Mouse (Mus musculus): ENCODE results near the gene Mum1l1. TPM values are rescaled to one million over a fixed set of nuclear protein-coding genes. Genes with fewer than 3 reads are reported as not detected.
A peak's percentile ranks its signal among the peaks of the same experiment; 100 is the strongest.
"Not testable (repeated sequence)": the region's sequence is repeated elsewhere in the genome, so short reads cannot be mapped to it uniquely, and the experiment has no call there.

Mum1l1 gene
- not detected in 2 replicates for polyA plus RNA-seq (2012; ENCODE audit: insufficient read depth, insufficient read length, low replicate concordance, missing spikeins)

DNA sequence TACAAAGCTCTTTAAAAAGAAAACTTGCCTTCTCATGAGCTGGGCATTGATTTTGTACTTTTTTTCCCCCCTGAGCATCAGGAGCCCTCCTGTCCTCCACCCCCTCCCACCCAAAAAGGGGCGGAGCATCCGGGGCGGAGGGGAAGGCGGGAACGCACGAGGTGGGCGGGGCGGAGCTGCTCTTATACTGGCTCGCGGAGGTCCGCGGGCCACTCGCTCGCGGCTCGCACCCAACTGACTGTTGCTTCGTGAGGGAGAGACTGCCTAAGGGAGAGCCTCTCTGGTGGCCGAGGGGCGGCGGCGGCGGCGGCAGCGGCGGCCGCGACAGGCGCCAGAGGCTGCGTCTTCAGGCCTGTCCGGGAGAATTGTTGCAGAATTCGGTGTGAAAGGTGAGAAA, at the start of gene Mum1l1:
Gene Mum1l1, plus strand, starts transcription at position 214 of the 397 bp plus-strand sequence.
- Histone ChIP-seq H3K4me1 (ENCODE audit: control insufficient read depth, insufficient read depth, low read length) (no peaks in the 10 kb centered on the region), H3K27ac (ENCODE audit: insufficient read depth, low read depth, low read length) (no peak within 1 kb of the TSS), H3K4me3 (ENCODE audit: insufficient read depth, low read depth, low read length) (peak within 1 kb of the TSS; percentile 47)
- WGBS = 13% methylated on average over 31 of the region's 31 CpGs
- TF ChIP-seq CTCF (IDR thresholded peaks at IDR 0.05; ENCODE audit: insufficient read depth, low read depth, low read length) (no peak), POLR2A (IDR thresholded peaks at IDR 0.05; ENCODE audit: insufficient read depth, low read depth, low read length) (no peak)

DNA sequence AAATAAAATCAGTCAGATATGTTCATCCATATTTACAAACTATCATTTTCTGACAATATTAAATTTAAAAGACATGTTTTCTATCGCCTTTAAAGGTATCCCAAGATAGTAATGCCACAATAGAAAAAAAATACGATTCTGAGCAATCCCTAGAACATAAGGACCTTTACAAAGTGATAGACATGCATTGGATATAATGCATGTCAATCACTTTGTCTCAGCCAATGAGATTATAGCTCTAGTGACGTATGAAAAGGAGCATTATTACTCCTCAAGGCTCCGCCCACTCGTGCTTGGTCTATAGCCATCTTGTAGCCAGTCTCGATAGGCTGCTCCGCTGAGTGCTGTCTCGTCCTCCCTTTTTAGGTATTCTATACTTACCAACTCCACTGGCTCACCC, 30.9 kb upstream of the Mum1l1 start, which contains the start of gene 4933428M09Rik:
Gene 4933428M09Rik, plus strand, starts transcription at position 301 of the 400 bp plus-strand sequence.
- no peak within 1 kb of the TSS for H3K4me3 ChIP-seq (ENCODE audit: insufficient read depth, low read depth, low read length)
- no peak within 1 kb of the TSS for H3K27ac ChIP-seq (ENCODE audit: insufficient read depth, low read depth, low read length)
- TF ChIP-seq POLR2A (IDR thresholded peaks at IDR 0.05; ENCODE audit: insufficient read depth, low read depth, low read length) (no peak), CTCF (IDR thresholded peaks at IDR 0.05; ENCODE audit: insufficient read depth, low read depth, low read length) (no peak)
- WGBS = 85% methylated on average over 8 of the region's 8 CpGs
- H3K4me1 ChIP-seq (ENCODE audit: control insufficient read depth, insufficient read depth, low read length) = no peaks in the 10 kb centered on the region

DNA sequence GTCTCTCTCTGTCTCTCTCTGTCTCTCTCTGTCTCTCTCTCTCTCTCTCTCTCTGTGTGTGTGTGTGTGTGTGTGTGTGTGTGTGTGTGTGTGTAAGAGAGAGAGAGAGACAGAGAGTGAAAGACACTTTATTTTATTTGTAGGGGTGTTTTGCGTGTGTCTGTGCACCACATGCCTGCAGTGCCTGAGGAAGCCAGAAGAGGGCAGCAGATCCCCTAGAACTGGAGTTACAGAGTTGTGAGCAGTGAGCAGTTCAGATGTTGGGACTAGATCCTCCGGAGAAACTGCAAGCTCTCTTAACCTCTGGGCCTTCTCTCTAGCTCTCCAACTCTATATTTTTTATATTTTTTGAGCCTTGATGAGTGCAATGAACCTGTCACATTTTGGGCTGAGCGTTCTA, 18.3 kb upstream of the Mum1l1 start:
- not testable (repeated sequence) for H3K4me1 ChIP-seq (ENCODE audit: control insufficient read depth, insufficient read depth, low read length); H3K4me3 ChIP-seq (ENCODE audit: insufficient read depth, low read depth, low read length); H3K27ac ChIP-seq (ENCODE audit: insufficient read depth, low read depth, low read length)
- WGBS = 88% methylated on average over 3 of the region's 3 CpGs

GRCm38 (mm10) chrX:139194572-139195279, 15.1 kb upstream of the Mum1l1 start:
- Histone ChIP-seq H3K4me1 (ENCODE audit: control insufficient read depth, insufficient read depth, low read length) (no peaks in the 10 kb centered on the region), H3K4me3 (ENCODE audit: insufficient read depth, low read depth, low read length) (no peak overlapping the region), H3K27ac (ENCODE audit: insufficient read depth, low read depth, low read length) (no peak overlapping the region)
- TF ChIP-seq CTCF (IDR thresholded peaks at IDR 0.05; ENCODE audit: insufficient read depth, low read depth, low read length) (no peak), POLR2A (IDR thresholded peaks at IDR 0.05; ENCODE audit: insufficient read depth, low read depth, low read length) (no peak)
- 32% methylated on average over 1 of the region's 1 CpGs for WGBS

DNA sequence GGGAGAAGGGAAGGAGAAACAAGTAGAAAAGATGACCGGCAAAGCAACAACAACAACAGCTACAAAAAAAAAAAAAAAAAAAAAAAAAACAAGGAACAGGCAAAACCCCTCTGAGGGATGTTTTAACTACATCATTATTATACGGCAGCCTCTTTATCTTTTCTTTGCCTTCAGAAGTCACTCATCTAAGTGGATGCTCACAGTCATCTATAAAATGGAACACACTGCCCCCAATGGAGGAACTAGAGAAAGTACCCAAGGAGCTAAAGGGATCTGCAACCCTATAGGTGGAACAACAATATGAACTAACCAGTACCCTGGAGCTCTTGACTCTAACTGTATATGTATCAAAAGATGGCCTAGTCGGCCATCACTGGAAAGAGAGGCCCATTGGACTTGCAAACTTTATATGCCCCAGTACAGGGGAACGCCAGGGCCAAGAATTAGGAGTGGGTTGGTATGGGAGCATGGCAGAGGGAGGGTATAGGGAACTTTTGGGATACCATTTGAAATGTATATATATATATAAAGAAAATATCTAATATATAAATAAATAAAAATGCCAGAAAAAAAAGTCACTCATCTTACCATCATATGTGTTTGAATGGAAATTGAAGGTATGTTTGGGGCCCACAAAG, 532 bp upstream of the Mum1l1 start:
- not testable (repeated sequence) for H3K4me1 ChIP-seq (ENCODE audit: control insufficient read depth, insufficient read depth, low read length); H3K27ac ChIP-seq (ENCODE audit: insufficient read depth, low read depth, low read length); H3K4me3 ChIP-seq (ENCODE audit: insufficient read depth, low read depth, low read length)
- WGBS = 89% methylated on average over 4 of the region's 4 CpGs

- TF ChIP-seq POLR2A (IDR thresholded peaks at IDR 0.05; ENCODE audit: insufficient read depth, low read depth, low read length) (no peak), CTCF (IDR thresholded peaks at IDR 0.05; ENCODE audit: insufficient read depth, low read depth, low read length) (no peak)
- 82% methylated on average over 4 of the region's 4 CpGs for WGBS
- H3K27ac ChIP-seq (ENCODE audit: insufficient read depth, low read depth, low read length) = no peak overlapping the region
- H3K4me3 ChIP-seq (ENCODE audit: insufficient read depth, low read depth, low read length) = no peak overlapping the region
- H3K4me1 ChIP-seq (ENCODE audit: control insufficient read depth, insufficient read depth, low read length) = no peaks in the 10 kb centered on the region
Measured at GRCm38 (mm10) chrX:139214765-139215164, 4.9 kb downstream of the Mum1l1 start.

DNA sequence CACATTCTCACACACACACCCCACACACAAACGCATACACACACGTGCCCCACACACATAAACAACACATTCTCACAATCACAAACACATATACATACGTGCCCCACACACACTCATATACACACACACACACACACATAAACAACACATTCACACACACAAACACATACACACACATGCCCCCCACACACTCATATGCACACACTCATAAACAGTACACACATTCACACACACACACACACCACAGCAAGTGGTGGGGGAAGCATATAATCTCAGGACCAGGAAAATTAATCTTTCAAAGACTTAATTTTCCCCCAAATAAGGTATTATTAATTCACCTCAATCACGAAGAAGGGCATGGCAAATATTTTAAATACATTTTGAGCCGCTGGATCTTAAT, 6.6 kb downstream of the Mum1l1 start:
- H3K4me3 ChIP-seq (ENCODE audit: insufficient read depth, low read depth, low read length) = no peak overlapping the region
- 55% methylated on average over 5 of the region's 5 CpGs for WGBS

GRCm38 (mm10) chrX:139216991-139217593, 7.2 kb downstream of the Mum1l1 start:
- no peaks in the 10 kb centered on the region for H3K4me1 ChIP-seq (ENCODE audit: control insufficient read depth, insufficient read depth, low read length)
- 14% methylated on average over 22 of the region's 22 CpGs for WGBS
- H3K4me3 ChIP-seq (ENCODE audit: insufficient read depth, low read depth, low read length) = peak overlapping the region; percentile 35
- H3K27ac ChIP-seq (ENCODE audit: insufficient read depth, low read depth, low read length) = no peak overlapping the region
- TF ChIP-seq POLR2A (IDR thresholded peaks at IDR 0.05; ENCODE audit: insufficient read depth, low read depth, low read length) (no peak), CTCF (IDR thresholded peaks at IDR 0.05; ENCODE audit: insufficient read depth, low read depth, low read length) (no peak)

More for the DNA sequence above, 6.6 kb downstream of the Mum1l1 start:
- H3K4me1 ChIP-seq (ENCODE audit: control insufficient read depth, insufficient read depth, low read length) = no peaks in the 10 kb centered on the region
- H3K27ac ChIP-seq (ENCODE audit: insufficient read depth, low read depth, low read length) = no peak overlapping the region
- TF ChIP-seq POLR2A (IDR thresholded peaks at IDR 0.05; ENCODE audit: insufficient read depth, low read depth, low read length) (no peak), CTCF (IDR thresholded peaks at IDR 0.05; ENCODE audit: insufficient read depth, low read depth, low read length) (no peak)

GRCm38 (mm10) chrX:139217776-139218175, 7.9 kb downstream of the Mum1l1 start:
- Histone ChIP-seq H3K27ac (ENCODE audit: insufficient read depth, low read depth, low read length) (no peak overlapping the region), H3K4me1 (ENCODE audit: control insufficient read depth, insufficient read depth, low read length) (no peaks in the 10 kb centered on the region), H3K4me3 (ENCODE audit: insufficient read depth, low read depth, low read length) (peak overlapping the region; percentile 10; the same call in 1 of the 2 replicates)
- 19% methylated on average over 10 of the region's 10 CpGs for WGBS
- TF ChIP-seq CTCF (IDR thresholded peaks at IDR 0.05; ENCODE audit: insufficient read depth, low read depth, low read length) (no peak), POLR2A (IDR thresholded peaks at IDR 0.05; ENCODE audit: insufficient read depth, low read depth, low read length) (no peak)

All from olfactory bulb, adult 2 months (tissue).